Mouse (Mus musculus): Measurements from ENCODE around the gene Matn3. TPM values are rescaled to one million over a fixed set of nuclear protein-coding genes. Genes with fewer than 3 reads are reported as not detected.
"Not testable (repeated sequence)": the region's sequence is repeated elsewhere in the genome, so short reads cannot be mapped to it uniquely, and the experiment has no call there.

The Matn3 gene
- polyA plus RNA-seq, 1 experiment from 2014 or later = 0.54 TPM

DNA sequence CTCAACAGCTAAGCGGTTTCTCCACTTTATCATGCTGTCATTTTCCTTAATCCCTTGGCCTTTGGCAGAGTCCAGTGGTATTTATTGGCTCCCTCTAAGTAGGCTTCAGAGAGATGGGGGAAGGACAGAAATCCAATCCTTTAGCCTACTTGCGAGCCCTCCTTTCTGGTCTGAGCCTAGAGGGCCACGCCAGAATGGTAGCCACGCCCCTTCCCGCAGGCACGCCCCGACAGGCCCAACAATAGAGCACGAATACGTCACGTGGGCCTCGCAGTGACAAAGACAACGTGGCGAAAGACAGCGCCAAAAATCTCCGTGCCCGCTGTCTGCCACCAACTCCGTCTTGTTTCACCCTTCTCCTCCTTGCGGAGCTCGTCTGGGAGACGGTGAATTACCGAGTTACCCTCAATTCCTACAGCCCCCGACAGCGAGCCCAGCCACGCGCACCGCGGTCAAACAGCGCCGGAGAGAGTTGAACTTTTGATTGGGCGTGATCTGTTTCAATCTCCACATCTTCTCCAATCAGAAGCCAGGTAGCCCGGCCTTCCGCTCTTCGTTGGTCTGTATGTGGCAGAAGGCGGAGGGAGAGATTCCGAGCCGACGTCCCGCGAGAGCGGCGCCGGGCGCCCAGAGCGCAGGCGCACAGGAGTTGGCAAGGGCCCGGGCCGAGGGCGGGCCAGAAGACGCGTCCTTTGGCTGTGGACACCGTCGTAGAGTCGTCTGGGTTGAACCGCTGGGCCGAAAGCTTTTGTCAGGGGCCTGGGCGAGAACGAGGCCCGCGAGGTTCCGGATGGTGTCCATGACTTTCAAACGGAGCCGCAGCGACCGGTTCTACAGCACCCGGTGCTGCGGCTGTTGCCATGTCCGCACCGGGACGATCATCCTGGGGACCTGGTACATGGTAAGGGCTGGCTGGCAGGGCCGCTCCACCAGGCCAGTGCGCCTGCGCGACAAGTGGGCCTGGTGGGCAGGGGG, 26.0 kb upstream of the Matn3 start, which contains the start of gene Laptm4a:
TSS of gene Laptm4a (plus strand) at position 271 of the 975 bp plus-strand sequence.
- peaks cover 19% of the 10 kb centered on the region; the same call in 1 of the 2 replicates for H3K36me3 ChIP-seq (replicated peaks)
- peak within 1 kb of the TSS; percentile 88 for H3K9ac ChIP-seq
- H3K4me1 ChIP-seq = peaks cover 24% of the 10 kb centered on the region
- ATAC-seq (ENCODE audit: low FRiP score) = peak; percentile 99
- H3K27me3 ChIP-seq = no peaks in the 10 kb centered on the region
- no peaks in the 10 kb centered on the region for H3K9me3 ChIP-seq
- H3K27ac ChIP-seq = peak within 1 kb of the TSS; percentile 97
- WGBS = under 1% methylated on average over 73 of the region's 73 CpGs
- peak within 1 kb of the TSS; percentile 74 for H3K4me3 ChIP-seq (replicated peaks)
- peak within 1 kb of the TSS; percentile 71 for H3K4me2 ChIP-seq

GRCm38 (mm10) chr12:8922369-8923124, 25.2 kb upstream of the Matn3 start:
- no peak for ATAC-seq (ENCODE audit: low FRiP score)
- H3K9ac ChIP-seq = peak overlapping the region; percentile 88
- H3K4me1 ChIP-seq = peaks cover 24% of the 10 kb centered on the region
- H3K36me3 ChIP-seq (replicated peaks) = peaks cover 19% of the 10 kb centered on the region; the same call in 1 of the 2 replicates
- H3K27ac ChIP-seq = peak overlapping the region; percentile 97
- H3K4me2 ChIP-seq = peak overlapping the region; percentile 71
- 6% methylated on average over 30 of the region's 30 CpGs for WGBS
- no peaks in the 10 kb centered on the region for H3K9me3 ChIP-seq
- peak overlapping the region; percentile 74 for H3K4me3 ChIP-seq (replicated peaks)
- H3K27me3 ChIP-seq = no peaks in the 10 kb centered on the region

DNA sequence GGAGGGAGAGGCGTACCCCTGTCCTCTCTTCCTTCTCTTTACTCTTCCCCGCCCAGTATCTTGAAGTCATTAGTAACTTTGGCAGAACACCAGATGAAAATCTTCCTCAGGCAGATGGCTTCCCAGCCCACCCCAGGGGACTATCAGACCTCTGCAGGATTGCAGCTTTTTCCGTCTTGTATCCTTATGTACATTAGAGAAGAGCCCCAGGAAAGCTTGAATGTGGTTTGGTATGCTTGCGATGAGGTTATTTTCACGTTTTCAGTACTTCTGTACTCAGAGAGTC, 24.7 kb upstream of the Matn3 start:
- H3K27ac ChIP-seq = no peak overlapping the region
- WGBS = 50% methylated on average over 5 of the region's 5 CpGs

GRCm38 (mm10) chr12:8923603-8924002, 24.1 kb upstream of the Matn3 start:
- Histone ChIP-seq H3K4me2 (peak overlapping the region; percentile 71), H3K27me3 (no peaks in the 10 kb centered on the region), H3K36me3 (replicated peaks) (peaks cover 19% of the 10 kb centered on the region), H3K9me3 (no peaks in the 10 kb centered on the region), H3K4me1 (peaks cover 25% of the 10 kb centered on the region), H3K9ac (peak overlapping the region; percentile 88), H3K4me3 (replicated peaks) (peak overlapping the region; percentile 74), H3K27ac (0 out of 2 replicates have a peak overlapping the region, but pooled peaks have one; percentile 15)
- 42% methylated on average over 2 of the region's 2 CpGs for WGBS
- no peak for ATAC-seq (ENCODE audit: low FRiP score)

More for the DNA sequence above, 24.7 kb upstream of the Matn3 start:
- no peaks in the 10 kb centered on the region for H3K27me3 ChIP-seq
- peak overlapping the region; percentile 71 for H3K4me2 ChIP-seq
- H3K4me1 ChIP-seq = peaks cover 24% of the 10 kb centered on the region
- peak overlapping the region; percentile 88 for H3K9ac ChIP-seq
- H3K36me3 ChIP-seq (replicated peaks) = peaks cover 19% of the 10 kb centered on the region
- H3K9me3 ChIP-seq = no peaks in the 10 kb centered on the region
- H3K4me3 ChIP-seq (replicated peaks) = peak overlapping the region; percentile 74
- no peak for ATAC-seq (ENCODE audit: low FRiP score)

DNA sequence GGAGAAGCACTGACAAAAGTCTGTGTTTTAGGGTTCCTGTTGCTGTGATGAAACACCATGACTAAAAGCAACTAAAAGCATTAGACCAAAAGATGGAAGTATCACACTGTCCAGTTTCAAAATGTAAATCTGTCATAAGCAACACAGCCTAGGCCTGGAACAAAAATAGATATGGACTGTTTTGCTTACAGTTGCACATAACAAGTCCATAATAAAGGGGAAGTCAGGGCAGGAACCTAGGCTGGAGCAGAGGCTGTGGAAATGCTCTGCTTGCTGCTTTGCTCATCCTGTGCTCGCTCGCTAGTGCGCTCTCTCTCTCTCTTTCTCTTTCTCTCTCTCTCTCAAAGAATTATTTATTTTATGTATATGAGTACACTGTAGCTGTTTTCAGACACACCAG, 20.1 kb upstream of the Matn3 start:
- H3K9ac ChIP-seq = no peak overlapping the region
- 90% methylated on average over 3 of the region's 3 CpGs for WGBS
- H3K4me1 ChIP-seq = peaks cover 25% of the 10 kb centered on the region
- H3K9me3 ChIP-seq = no peaks in the 10 kb centered on the region
- H3K27me3 ChIP-seq = no peaks in the 10 kb centered on the region
- peaks cover 19% of the 10 kb centered on the region for H3K36me3 ChIP-seq (replicated peaks)
- H3K27ac ChIP-seq = no peak overlapping the region
- no peak overlapping the region for H3K4me3 ChIP-seq (replicated peaks)
- H3K4me2 ChIP-seq = no peak overlapping the region
- no peak for ATAC-seq (ENCODE audit: low FRiP score)

- Histone ChIP-seq H3K9me3 (no peaks in the 10 kb centered on the region), H3K4me2 (no peak overlapping the region), H3K4me3 (replicated peaks) (no peak overlapping the region), H3K27ac (no peak overlapping the region), H3K36me3 (replicated peaks) (peaks cover 23% of the 10 kb centered on the region), H3K9ac (no peak overlapping the region), H3K4me1 (peaks cover 15% of the 10 kb centered on the region), H3K27me3 (no peaks in the 10 kb centered on the region)
- 87% methylated on average over 4 of the region's 4 CpGs for WGBS
- ATAC-seq (ENCODE audit: low FRiP score) = no peak
Observed at GRCm38 (mm10) chr12:8928766-8929165, 19.0 kb upstream of the Matn3 start.

DNA sequence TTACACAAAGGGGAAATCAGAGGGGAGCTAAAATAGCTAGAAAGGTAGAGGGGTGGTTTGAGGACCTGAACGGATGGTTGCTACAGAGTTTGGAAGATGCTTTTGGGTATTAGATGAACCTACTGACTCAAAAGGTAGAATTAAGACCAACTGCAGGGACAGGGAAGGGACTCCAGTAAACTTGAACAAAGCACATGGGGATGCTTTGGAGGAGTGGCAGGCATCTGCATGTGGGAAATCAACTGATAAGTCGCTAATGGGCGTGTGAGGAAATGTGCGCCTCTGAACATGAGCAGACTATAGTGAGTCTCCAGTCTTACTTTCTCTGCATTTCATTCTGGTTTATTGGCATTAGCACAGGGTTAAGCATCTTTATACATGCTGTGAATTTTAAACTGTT, 16.6 kb upstream of the Matn3 start:
- 89% methylated on average over 4 of the region's 4 CpGs for WGBS

DNA sequence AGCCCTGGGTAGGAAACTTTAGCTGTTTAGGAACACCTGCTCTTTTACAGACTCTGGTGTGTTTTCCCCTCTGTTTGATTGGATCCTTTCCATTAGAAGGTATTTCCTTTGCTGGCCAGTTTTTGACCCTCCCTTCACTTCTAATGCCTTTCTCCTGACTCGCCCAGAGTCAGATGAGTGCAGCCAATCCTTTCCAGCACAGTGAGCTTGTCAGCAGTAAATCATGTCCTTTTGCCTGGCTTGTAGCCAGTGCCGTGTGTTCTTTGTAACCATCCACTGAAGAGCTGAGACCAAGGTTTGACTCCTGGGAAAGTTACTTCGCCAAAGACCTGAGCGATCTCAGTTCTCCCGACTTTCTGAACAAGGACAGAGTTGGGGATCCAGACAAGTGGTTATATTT, 12.4 kb upstream of the Matn3 start:
- H3K4me2 ChIP-seq = no peak overlapping the region
- no peaks in the 10 kb centered on the region for H3K27me3 ChIP-seq
- no peaks in the 10 kb centered on the region for H3K9me3 ChIP-seq
- no peaks in the 10 kb centered on the region for H3K4me1 ChIP-seq
- no peak overlapping the region for H3K27ac ChIP-seq
- H3K4me3 ChIP-seq (replicated peaks) = no peak overlapping the region
- peaks cover 59% of the 10 kb centered on the region for H3K36me3 ChIP-seq (replicated peaks)
- 88% methylated on average over 5 of the region's 5 CpGs for WGBS
- no peak overlapping the region for H3K9ac ChIP-seq
- no peak for ATAC-seq (ENCODE audit: low FRiP score)

More for the DNA sequence above, 16.6 kb upstream of the Matn3 start:
- H3K9me3 ChIP-seq = no peaks in the 10 kb centered on the region
- no peak overlapping the region for H3K4me3 ChIP-seq (replicated peaks)
- H3K36me3 ChIP-seq (replicated peaks) = peaks cover 27% of the 10 kb centered on the region
- no peak overlapping the region for H3K27ac ChIP-seq
- H3K27me3 ChIP-seq = no peaks in the 10 kb centered on the region
- ATAC-seq (ENCODE audit: low FRiP score) = no peak
- no peak overlapping the region for H3K9ac ChIP-seq
- peaks cover 5% of the 10 kb centered on the region; the same call in 1 of the 2 replicates for H3K4me1 ChIP-seq
- H3K4me2 ChIP-seq = no peak overlapping the region

- not testable (repeated sequence) for H3K9me3 ChIP-seq; H3K27me3 ChIP-seq; H3K4me2 ChIP-seq; ATAC-seq (ENCODE audit: low FRiP score); H3K4me1 ChIP-seq; H3K4me3 ChIP-seq (replicated peaks); H3K27ac ChIP-seq; H3K9ac ChIP-seq
- WGBS = 79% methylated on average over 4 of the region's 4 CpGs
- peaks cover 59% of the 10 kb centered on the region for H3K36me3 ChIP-seq (replicated peaks)
Observed at GRCm38 (mm10) chr12:8936210-8936609, 11.5 kb upstream of the Matn3 start.

GRCm38 (mm10) chr12:8939490-8939889, 8.2 kb upstream of the Matn3 start:
- Histone ChIP-seq H3K9ac (no peak overlapping the region), H3K4me2 (no peak overlapping the region), H3K36me3 (replicated peaks) (peaks cover 51% of the 10 kb centered on the region), H3K4me1 (no peaks in the 10 kb centered on the region), H3K4me3 (replicated peaks) (no peak overlapping the region), H3K27me3 (no peaks in the 10 kb centered on the region), H3K9me3 (no peaks in the 10 kb centered on the region), H3K27ac (no peak overlapping the region)
- 93% methylated on average over 4 of the region's 4 CpGs for WGBS
- no peak for ATAC-seq (ENCODE audit: low FRiP score)

- Histone ChIP-seq H3K27ac (no peak overlapping the region), H3K4me3 (replicated peaks) (no peak overlapping the region), H3K9me3 (no peaks in the 10 kb centered on the region), H3K36me3 (replicated peaks) (peaks cover 44% of the 10 kb centered on the region), H3K9ac (no peak overlapping the region), H3K4me1 (no peaks in the 10 kb centered on the region), H3K27me3 (no peaks in the 10 kb centered on the region), H3K4me2 (no peak overlapping the region)
- no peak for ATAC-seq (ENCODE audit: low FRiP score)
- 70% methylated on average over 12 of the region's 12 CpGs for WGBS
Observed at GRCm38 (mm10) chr12:8940011-8941005, 7.4 kb upstream of the Matn3 start.

All from forebrain, embryonic 12.5 days (tissue).